Mouse (Mus musculus) heart, adult 2 months (tissue): ENCODE data around the gene Slc22a14.

Experiments used
- CTCF ChIP-seq: fragments of 200-600 bp; IDR thresholded peaks from 2 replicates; pipeline ENCODE4 v1.8.1; 2022; ENCODE audit warnings: antibody characterized with exemption, mild to moderate bottlenecking, moderate library complexity
- POLR2A ChIP-seq: fragments of 200-500 bp; IDR thresholded peaks from 2 replicates; pipeline ENCODE4 v1.6.1; 2011; ENCODE audit warnings: mild to moderate bottlenecking, low read depth, low read length, control low read depth; ENCODE audit not compliant: insufficient read depth

DNA sequence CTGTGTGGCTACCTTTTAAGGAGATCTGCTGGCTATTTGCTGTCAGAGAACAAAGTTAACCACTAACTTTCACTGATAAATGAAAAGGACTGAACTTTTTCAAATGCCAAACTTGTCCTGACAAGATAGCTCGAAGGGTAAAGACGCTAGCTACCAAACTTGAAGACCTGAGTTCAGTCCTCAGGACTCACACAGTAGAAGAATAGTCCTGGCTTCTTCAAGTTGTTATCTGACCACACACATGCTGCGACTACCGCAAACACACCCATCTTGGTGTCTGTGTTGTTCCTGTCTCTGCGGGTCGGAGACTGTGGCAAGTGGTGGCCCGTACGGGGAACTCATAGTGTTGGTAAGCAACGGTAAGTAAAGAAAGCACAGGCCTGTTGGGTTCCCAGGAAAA is 161.7 kb downstream of the Slc22a14 start:
- TF ChIP-seq CTCF: no peak
- no peak for TF ChIP-seq POLR2A
